Mouse (Mus musculus) hindbrain, embryonic 13.5 days (tissue): ENCODE measurements around the gene AU021092. TPM values are rescaled to one million over a fixed set of nuclear protein-coding genes. Genes with fewer than 3 reads are reported as not detected.
A peak's percentile ranks its signal among the peaks of the same experiment; 100 is the strongest.
"Not testable (repeated sequence)": the region's sequence is repeated elsewhere in the genome, so short reads cannot be mapped to it uniquely, and the experiment has no call there.

Experiments used
- ATAC-seq: fragments of 200-750 bp; cut with Nextera tagmentation; 2 replicates; pipeline ENCODE4 v1.8.0; 2017; ENCODE audit warnings: moderate TSS enrichment; ENCODE audit not compliant: low FRiP score
- H3K27ac ChIP-seq: fragments of 300-500 bp; sonication (generic); 2 replicates; pipeline ENCODE4 v1.5.1; 2015; ENCODE audit warnings: inconsistent platforms, mild to moderate bottlenecking, moderate library complexity
- H3K27me3 ChIP-seq: fragments of 300-500 bp; sonication (generic); 2 replicates; pipeline ENCODE4 v1.6.1; 2015; ENCODE audit warnings: mild to moderate bottlenecking, inconsistent platforms
- H3K36me3 ChIP-seq: fragments of 300-500 bp; sonication (generic); 2 replicates; pipeline ENCODE4 v1.6.1; 2015; ENCODE audit warnings: mild to moderate bottlenecking, inconsistent platforms
- H3K4me1 ChIP-seq: fragments of 300-500 bp; sonication (generic); replicated peaks from 2 replicates; pipeline ENCODE4 v1.6.1; 2015; ENCODE audit warnings: inconsistent platforms
- H3K4me2 ChIP-seq: fragments of 300-500 bp; sonication (generic); 2 replicates; pipeline ENCODE4 v1.6.1; 2015; ENCODE audit warnings: inconsistent platforms, mild to moderate bottlenecking, moderate library complexity
- H3K4me3 ChIP-seq: fragments of 300-500 bp; sonication (generic); 2 replicates; pipeline ENCODE4 v1.5.1; 2015; ENCODE audit warnings: mild to moderate bottlenecking, inconsistent platforms
- H3K9ac ChIP-seq: fragments of 300-500 bp; sonication (generic); 2 replicates; pipeline ENCODE4 v1.6.1; 2015; ENCODE audit warnings: mild to moderate bottlenecking, inconsistent platforms
- H3K9me3 ChIP-seq: fragments of 300-500 bp; sonication (generic); 2 replicates; pipeline ENCODE4 v1.6.1; 2016; ENCODE audit warnings: inconsistent platforms
- WGBS: fragments of 180-500 bp; shearing (Covaris S2); methylation state at CpG from one replicate; pipeline ENCODE4 v1.1.7; 2015; 5-methylcytosine and 5-hydroxymethylcytosine counted together
- polyA plus RNA-seq: library from polyadenylated mRNA; unstranded; fragments of >200 nt; fragmentation: Nextera tagmentation; extraction: Ambion mirVana; gene quantifications from 2 replicates; pipeline ENCODE4 v1.2.1, GENCODE M21; 2015

AU021092 gene
- polyA plus RNA-seq, 1 experiment from 2014 or later = 12.7 TPM

DNA sequence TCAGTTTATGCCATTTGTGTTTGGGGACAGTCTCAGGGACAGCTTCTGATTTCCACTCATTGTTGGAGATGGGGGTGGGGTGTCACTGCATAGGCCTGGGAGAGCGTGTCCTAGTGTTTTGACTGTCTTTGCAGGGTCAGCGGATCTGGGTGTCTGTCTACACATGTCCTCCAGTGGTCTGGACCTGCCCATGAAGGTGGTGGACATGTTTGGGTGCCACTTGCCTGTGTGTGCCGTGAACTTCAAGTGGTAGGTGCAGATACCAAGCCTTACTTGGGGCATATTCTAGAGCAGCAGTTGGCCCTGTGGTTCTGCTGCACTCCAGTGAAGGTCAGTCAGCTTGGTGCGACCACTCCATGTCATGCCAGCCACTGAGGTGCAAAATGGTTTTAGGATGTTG, 20.3 kb upstream of the AU021092 start:
- Histone ChIP-seq H3K9ac (no peak overlapping the region), H3K4me2 (no peak overlapping the region), H3K9me3 (no peaks in the 10 kb centered on the region), H3K4me3 (no peak overlapping the region), H3K36me3 (peaks cover 82% of the 10 kb centered on the region), H3K4me1 (no peaks in the 10 kb centered on the region), H3K27ac (no peak overlapping the region), H3K27me3 (no peaks in the 10 kb centered on the region)
- WGBS = 92% methylated on average over 4 of the region's 4 CpGs
- ATAC-seq = no peak

- WGBS = 2% methylated on average over 47 of the region's 47 CpGs
- peak; percentile 93 for ATAC-seq
Observed at GRCm38 (mm10) chr16:5233418-5234313, 11.6 kb upstream of the AU021092 start, which contains the start of gene Alg1. Gene Alg1, plus strand, starts transcription at chr16:5233621.

GRCm38 (mm10) chr16:5232982-5233381, 10.9 kb upstream of the AU021092 start:
- peaks cover 13% of the 10 kb centered on the region for H3K4me1 ChIP-seq
- 70% methylated on average over 4 of the region's 4 CpGs for WGBS
- H3K4me3 ChIP-seq = peak overlapping the region; percentile 90
- ATAC-seq = peak; percentile 30; the same call in 1 of the 2 replicates
- H3K9ac ChIP-seq = no peak overlapping the region
- no peaks in the 10 kb centered on the region for H3K9me3 ChIP-seq
- peaks cover under 1% of the 10 kb centered on the region; the same call in 1 of the 2 replicates for H3K36me3 ChIP-seq
- no peak overlapping the region for H3K27ac ChIP-seq
- H3K4me2 ChIP-seq = peak overlapping the region; percentile 85
- 0 out of 2 replicates have a peak, but pooled peaks cover 3% of the 10 kb centered on the region for H3K27me3 ChIP-seq

More at GRCm38 (mm10) chr16:5233418-5234313, 11.6 kb upstream of the AU021092 start, which contains the start of gene Alg1:
- Histone ChIP-seq H3K9ac (peak within 1 kb of the TSS; percentile 87), H3K9me3 (no peaks in the 10 kb centered on the region), H3K27ac (peak within 1 kb of the TSS; percentile 74), H3K36me3 (peaks cover 7% of the 10 kb centered on the region; the same call in 1 of the 2 replicates), H3K27me3 (0 out of 2 replicates have a peak, but pooled peaks cover 3% of the 10 kb centered on the region), H3K4me2 (peak within 1 kb of the TSS; percentile 85), H3K4me3 (peak within 1 kb of the TSS; percentile 90), H3K4me1 (peaks cover 13% of the 10 kb centered on the region)

DNA sequence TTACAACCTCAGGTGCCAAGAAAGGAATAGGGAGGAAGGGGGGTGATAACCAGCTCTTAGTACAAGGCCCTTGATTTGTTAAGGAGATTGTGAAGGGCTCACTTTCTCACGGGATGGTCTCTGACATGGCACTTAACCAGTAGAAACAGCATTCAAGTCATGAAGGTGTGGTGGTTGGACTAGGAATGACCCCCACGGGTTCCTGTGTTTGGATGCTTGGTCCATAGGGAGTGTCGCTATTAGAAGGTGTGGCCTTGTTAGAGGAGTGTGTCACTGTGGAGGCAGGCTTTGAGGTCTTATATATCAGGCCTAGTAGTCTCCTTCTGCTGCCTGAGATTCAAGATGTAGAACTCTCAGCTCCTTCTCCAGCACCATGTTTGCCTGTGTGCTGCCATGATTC, 6.0 kb upstream of the AU021092 start:
- 79% methylated on average over 3 of the region's 3 CpGs for WGBS
- not testable (repeated sequence) for H3K9ac ChIP-seq, ATAC-seq, H3K9me3 ChIP-seq, H3K36me3 ChIP-seq, H3K4me3 ChIP-seq, H3K27me3 ChIP-seq, H3K4me2 ChIP-seq, H3K4me1 ChIP-seq, H3K27ac ChIP-seq

- H3K36me3 ChIP-seq, H3K27me3 ChIP-seq, H3K9me3 ChIP-seq, H3K27ac ChIP-seq, H3K4me2 ChIP-seq, ATAC-seq, H3K4me1 ChIP-seq, H3K9ac ChIP-seq, H3K4me3 ChIP-seq: not testable (repeated sequence)
- WGBS = 85% methylated on average over 19 of the region's 19 CpGs
Observed at GRCm38 (mm10) chr16:5227501-5227900, 5.4 kb upstream of the AU021092 start.

GRCm38 (mm10) chr16:5226534-5226933, 4.4 kb upstream of the AU021092 start:
- not testable (repeated sequence) for H3K9ac ChIP-seq, H3K4me2 ChIP-seq, H3K36me3 ChIP-seq, H3K27ac ChIP-seq, H3K27me3 ChIP-seq, H3K4me1 ChIP-seq, H3K9me3 ChIP-seq, H3K4me3 ChIP-seq, ATAC-seq
- WGBS = 8% methylated on average over 1 of the region's 1 CpGs

- no peak overlapping the region for H3K9ac ChIP-seq
- peaks cover 27% of the 10 kb centered on the region; the same call in 1 of the 2 replicates for H3K27me3 ChIP-seq
- H3K4me1 ChIP-seq = no peaks in the 10 kb centered on the region
- H3K27ac ChIP-seq = no peak overlapping the region
- H3K36me3 ChIP-seq = no peaks in the 10 kb centered on the region
- H3K4me2 ChIP-seq = no peak overlapping the region
- no peak overlapping the region for H3K4me3 ChIP-seq
- no peaks in the 10 kb centered on the region for H3K9me3 ChIP-seq
- WGBS = 58% methylated on average over 4 of the region's 4 CpGs
- ATAC-seq = no peak
Observed at GRCm38 (mm10) chr16:5221403-5221802, 696 bp downstream of the AU021092 start.

- ATAC-seq = no peak
- no peak overlapping the region for H3K4me2 ChIP-seq
- no peaks in the 10 kb centered on the region for H3K36me3 ChIP-seq
- peaks cover 28% of the 10 kb centered on the region; the same call in 1 of the 2 replicates for H3K27me3 ChIP-seq
- H3K4me1 ChIP-seq = no peaks in the 10 kb centered on the region
- 73% methylated on average over 5 of the region's 5 CpGs for WGBS
- no peak overlapping the region for H3K27ac ChIP-seq
- H3K4me3 ChIP-seq = no peak overlapping the region
- H3K9me3 ChIP-seq = no peaks in the 10 kb centered on the region
- no peak overlapping the region for H3K9ac ChIP-seq
Observed at GRCm38 (mm10) chr16:5217341-5218133, 4.6 kb downstream of the AU021092 start.

GRCm38 (mm10) chr16:5216686-5217085, 5.4 kb downstream of the AU021092 start:
- no peak for ATAC-seq
- H3K4me1 ChIP-seq = no peaks in the 10 kb centered on the region
- H3K27ac ChIP-seq = no peak overlapping the region
- peaks cover 23% of the 10 kb centered on the region; the same call in 1 of the 2 replicates for H3K27me3 ChIP-seq
- no peak overlapping the region for H3K4me3 ChIP-seq
- 73% methylated on average over 6 of the region's 6 CpGs for WGBS
- no peak overlapping the region for H3K4me2 ChIP-seq
- no peaks in the 10 kb centered on the region for H3K36me3 ChIP-seq
- H3K9ac ChIP-seq = no peak overlapping the region
- no peaks in the 10 kb centered on the region for H3K9me3 ChIP-seq

- WGBS = 95% methylated on average over 2 of the region's 2 CpGs
- Histone ChIP-seq H3K4me1 (no peaks in the 10 kb centered on the region), H3K27me3 (0 out of 2 replicates have a peak, but pooled peaks cover 23% of the 10 kb centered on the region), H3K9ac (no peak overlapping the region), H3K36me3 (no peaks in the 10 kb centered on the region), H3K4me2 (no peak overlapping the region), H3K9me3 (no peaks in the 10 kb centered on the region), H3K4me3 (no peak overlapping the region), H3K27ac (no peak overlapping the region)
- no peak for ATAC-seq
Observed at GRCm38 (mm10) chr16:5214126-5214525, 8.0 kb downstream of the AU021092 start.

GRCm38 (mm10) chr16:5212150-5212549, 9.9 kb downstream of the AU021092 start:
- no peaks in the 10 kb centered on the region for H3K36me3 ChIP-seq
- ATAC-seq = no peak
- 0 out of 2 replicates have a peak, but pooled peaks cover 13% of the 10 kb centered on the region for H3K27me3 ChIP-seq
- WGBS = 86% methylated on average over 3 of the region's 3 CpGs
- H3K27ac ChIP-seq = no peak overlapping the region
- no peak overlapping the region for H3K9ac ChIP-seq
- no peak overlapping the region for H3K4me2 ChIP-seq
- H3K4me1 ChIP-seq = no peaks in the 10 kb centered on the region
- H3K4me3 ChIP-seq = no peak overlapping the region
- H3K9me3 ChIP-seq = no peaks in the 10 kb centered on the region

DNA sequence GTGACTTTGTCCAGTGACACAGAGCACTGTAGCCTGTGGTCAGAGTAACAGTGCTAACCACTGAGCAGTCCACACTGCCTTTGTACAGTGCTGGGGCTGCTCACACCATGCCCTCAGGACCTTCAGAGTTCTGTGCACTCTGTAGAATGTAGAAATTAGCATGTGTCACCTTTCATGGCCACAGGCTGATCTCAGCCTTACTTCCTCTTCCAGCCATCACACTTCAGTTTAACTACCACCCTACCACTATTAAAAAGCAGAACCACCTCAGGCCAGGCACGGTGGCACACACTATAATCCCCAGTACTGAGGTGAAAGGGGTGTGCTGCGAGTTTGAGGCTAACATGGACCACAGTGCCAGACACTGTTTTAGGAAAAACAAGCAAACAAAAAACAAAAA, 11.7 kb downstream of the AU021092 start:
- H3K4me1 ChIP-seq = no peaks in the 10 kb centered on the region
- H3K4me3 ChIP-seq = no peak overlapping the region
- H3K27ac ChIP-seq = no peak overlapping the region
- H3K4me2 ChIP-seq = no peak overlapping the region
- no peak overlapping the region for H3K9ac ChIP-seq
- ATAC-seq = no peak
- no peaks in the 10 kb centered on the region for H3K9me3 ChIP-seq
- WGBS = 81% methylated on average over 2 of the region's 2 CpGs
- peaks cover 11% of the 10 kb centered on the region; the same call in 1 of the 2 replicates for H3K27me3 ChIP-seq
- H3K36me3 ChIP-seq = no peaks in the 10 kb centered on the region
